Mouse (Mus musculus) hindbrain, embryonic 16.5 days (tissue): Measurements from ENCODE around the gene Nmt1. TPM values are rescaled to one million over a fixed set of nuclear protein-coding genes. Genes with fewer than 3 reads are reported as not detected.

Experiments used
- ATAC-seq: fragments of 200-750 bp; cut with Nextera tagmentation; 2 replicates; pipeline ENCODE4 v1.8.0; 2017; ENCODE audit warnings: moderate TSS enrichment, moderate library complexity
- H3K27ac ChIP-seq: fragments of 300-500 bp; sonication (generic); 2 replicates; pipeline ENCODE4 v1.5.1; 2014; ENCODE audit warnings: low read depth, mild to moderate bottlenecking, control low read depth, low read length, moderate library complexity
- H3K27me3 ChIP-seq: fragments of 300-500 bp; sonication (generic); replicated peaks from 2 replicates; pipeline ENCODE4 v1.6.1; 2014; ENCODE audit warnings: low read length; ENCODE audit not compliant: control insufficient read depth, insufficient read depth
- H3K36me3 ChIP-seq: fragments of 300-500 bp; sonication (generic); 2 replicates; pipeline ENCODE4 v1.6.1; 2014; ENCODE audit warnings: mild to moderate bottlenecking, low read length, moderate library complexity, mixed read lengths; ENCODE audit not compliant: control insufficient read depth, insufficient read depth
- H3K4me1 ChIP-seq: fragments of 300-500 bp; sonication (generic); 2 replicates; pipeline ENCODE4 v1.6.1; 2014; ENCODE audit warnings: low read depth, low read length; ENCODE audit not compliant: control insufficient read depth, insufficient read depth
- H3K4me2 ChIP-seq: fragments of 300-500 bp; sonication (generic); 2 replicates; pipeline ENCODE4 v1.6.1; 2014; ENCODE audit warnings: mild to moderate bottlenecking, low read length, control low read depth, moderate library complexity
- H3K4me3 ChIP-seq: fragments of 300-500 bp; sonication (generic); 2 replicates; pipeline ENCODE4 v1.5.1; 2014; ENCODE audit warnings: mild to moderate bottlenecking, low read length, control low read depth, moderate library complexity
- H3K9ac ChIP-seq: fragments of 300-500 bp; sonication (generic); 2 replicates; pipeline ENCODE4 v1.6.1; 2014; ENCODE audit warnings: low read depth, mild to moderate bottlenecking, control low read depth, low read length, moderate library complexity
- H3K9me3 ChIP-seq: fragments of 300-500 bp; sonication (generic); 2 replicates; pipeline ENCODE4 v1.6.1; 2014; ENCODE audit warnings: mild to moderate bottlenecking, low read length, moderate library complexity; ENCODE audit not compliant: control insufficient read depth
- WGBS: fragments of 180-500 bp; shearing (Covaris S2); extraction: QIAGEN DNeasy Blood & Tissue Kit; methylation state at CpG from one replicate; pipeline ENCODE4 v1.1.7; 2014; 5-methylcytosine and 5-hydroxymethylcytosine counted together
- microRNA-seq: library from miRNA; unstranded; fragments of <30 nt; microRNA quantifications from one replicate; pipeline ENCODE4, GENCODE M21; 2017
- polyA plus RNA-seq: library from polyadenylated mRNA; unstranded; fragments of >200 nt; fragmentation: Nextera tagmentation; extraction: Ambion mirVana; gene quantifications from 2 replicates; pipeline ENCODE4 v1.2.1, GENCODE M21; 2015

Gene Nmt1
- polyA plus RNA-seq, 1 experiment from 2014 or later, result 30.4 TPM

- ATAC-seq, result no peak
- Histone ChIP-seq H3K4me2 (peak overlapping the region; percentile 71), H3K27ac (peak overlapping the region; percentile 91), H3K36me3 (no peaks in the 10 kb centered on the region), H3K9me3 (no peaks in the 10 kb centered on the region), H3K9ac (peak overlapping the region; percentile 80), H3K4me1 (peaks cover 23% of the 10 kb centered on the region), H3K27me3 (peaks cover 15% of the 10 kb centered on the region), H3K4me3 (peak overlapping the region; percentile 64)
- WGBS, result 87% methylated on average over 11 of the region's 11 CpGs
Observed at GRCm38 (mm10) chr11:103114270-103114943, 86.4 kb downstream of the Nmt1 start.

DNA sequence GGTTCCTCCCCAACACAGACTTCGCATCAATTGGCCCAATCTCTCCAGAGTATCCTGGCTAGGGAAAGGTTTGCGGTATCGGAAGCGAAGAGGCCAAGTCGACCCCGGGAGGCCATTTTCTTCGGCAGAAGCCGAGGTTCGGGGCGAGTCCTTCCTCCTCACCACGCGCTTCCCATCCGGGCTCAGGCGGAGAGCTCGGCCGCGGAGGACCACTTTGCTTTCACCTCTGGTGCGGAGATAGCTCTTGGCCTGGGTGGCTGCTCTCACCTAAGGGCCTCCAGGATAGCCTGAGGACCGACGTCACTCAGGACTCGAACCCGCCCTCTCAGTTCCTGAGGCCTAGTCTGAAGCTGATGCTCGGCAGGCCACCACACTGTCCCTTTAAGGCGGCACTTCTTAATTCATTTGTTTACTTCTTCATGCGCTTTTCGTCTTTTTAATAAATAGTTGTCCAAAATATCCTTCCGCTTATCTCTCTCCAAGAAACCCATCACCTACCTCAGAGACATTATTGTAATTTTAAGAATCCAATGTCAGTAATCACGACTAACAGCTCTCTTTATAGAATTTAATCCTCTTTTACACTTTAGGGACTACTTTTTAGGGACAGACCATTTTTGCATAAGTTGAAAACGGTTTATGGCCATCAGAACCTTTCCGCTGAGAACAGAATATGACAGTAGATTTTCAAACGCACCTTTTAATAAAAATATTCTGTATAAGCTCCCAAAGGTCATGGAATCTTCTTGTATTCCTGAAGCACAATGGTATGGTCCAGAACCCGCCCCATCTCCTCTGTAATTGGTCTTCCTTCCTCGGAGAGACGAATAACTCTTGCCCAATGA, 87.4 kb downstream of the Nmt1 start:
- peak overlapping the region; percentile 71 for H3K4me2 ChIP-seq
- WGBS, result under 1% methylated on average over 34 of the region's 34 CpGs
- peak overlapping the region; percentile 91 for H3K27ac ChIP-seq

DNA sequence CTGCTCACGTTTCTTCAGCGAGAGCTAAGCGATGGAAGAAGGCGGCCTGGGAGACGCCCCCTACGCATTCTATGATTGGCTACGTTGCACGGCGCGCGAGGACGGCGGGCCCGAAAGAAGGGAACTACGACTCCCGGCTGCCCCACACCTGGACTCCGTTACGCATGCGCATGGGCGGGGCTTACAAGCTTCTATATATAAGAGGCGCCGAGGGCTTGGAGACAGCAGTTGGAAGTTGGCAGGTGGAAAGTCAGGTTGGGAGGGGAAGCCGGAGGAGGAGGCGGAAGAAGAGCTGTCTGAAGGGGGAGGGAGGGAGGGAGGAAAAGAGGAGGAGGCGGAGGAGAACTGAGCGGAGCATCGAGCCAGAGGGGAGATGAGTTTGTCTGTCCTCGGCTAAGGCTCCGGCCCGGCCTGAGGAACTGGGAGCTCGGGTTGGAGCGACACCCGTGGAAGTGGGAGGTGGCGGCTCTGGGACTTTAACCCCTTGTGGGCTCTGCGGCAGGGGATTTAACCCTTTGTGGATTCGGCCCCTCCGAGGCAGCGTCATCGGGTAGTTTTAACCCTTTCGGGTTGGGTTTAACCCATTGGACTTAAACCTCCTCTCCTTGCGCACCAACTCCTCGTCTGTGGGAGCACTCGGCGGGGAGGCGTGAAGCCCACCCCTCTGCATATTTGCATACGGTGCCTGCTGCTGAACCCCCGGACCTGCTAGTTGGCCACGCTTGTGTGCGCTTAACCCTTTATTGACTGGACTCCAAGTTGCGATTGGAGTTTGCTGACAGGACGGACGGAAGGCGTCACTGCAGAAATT, 88.2 kb downstream of the Nmt1 start, which contains the start of gene Hexim1:
TSS of gene Hexim1 (plus strand) at position 224 of the 811 bp plus-strand sequence.
- ATAC-seq, result peak; percentile 97
- Histone ChIP-seq H3K27me3 (peaks cover 8% of the 10 kb centered on the region), H3K9me3 (no peaks in the 10 kb centered on the region), H3K4me1 (peaks cover 23% of the 10 kb centered on the region), H3K27ac (peak within 1 kb of the TSS; percentile 91), H3K9ac (peak within 1 kb of the TSS; percentile 80), H3K4me3 (peak within 1 kb of the TSS; percentile 64), H3K36me3 (no peaks in the 10 kb centered on the region), H3K4me2 (peak within 1 kb of the TSS; percentile 76)
- under 1% methylated on average over 53 of the region's 53 CpGs for WGBS

More for the DNA sequence above, 87.4 kb downstream of the Nmt1 start:
- Histone ChIP-seq H3K36me3 (no peaks in the 10 kb centered on the region), H3K4me3 (peak overlapping the region; percentile 64), H3K4me1 (peaks cover 23% of the 10 kb centered on the region), H3K9me3 (no peaks in the 10 kb centered on the region), H3K27me3 (peaks cover 15% of the 10 kb centered on the region), H3K9ac (peak overlapping the region; percentile 80)
- ATAC-seq, result peak; percentile 60

DNA sequence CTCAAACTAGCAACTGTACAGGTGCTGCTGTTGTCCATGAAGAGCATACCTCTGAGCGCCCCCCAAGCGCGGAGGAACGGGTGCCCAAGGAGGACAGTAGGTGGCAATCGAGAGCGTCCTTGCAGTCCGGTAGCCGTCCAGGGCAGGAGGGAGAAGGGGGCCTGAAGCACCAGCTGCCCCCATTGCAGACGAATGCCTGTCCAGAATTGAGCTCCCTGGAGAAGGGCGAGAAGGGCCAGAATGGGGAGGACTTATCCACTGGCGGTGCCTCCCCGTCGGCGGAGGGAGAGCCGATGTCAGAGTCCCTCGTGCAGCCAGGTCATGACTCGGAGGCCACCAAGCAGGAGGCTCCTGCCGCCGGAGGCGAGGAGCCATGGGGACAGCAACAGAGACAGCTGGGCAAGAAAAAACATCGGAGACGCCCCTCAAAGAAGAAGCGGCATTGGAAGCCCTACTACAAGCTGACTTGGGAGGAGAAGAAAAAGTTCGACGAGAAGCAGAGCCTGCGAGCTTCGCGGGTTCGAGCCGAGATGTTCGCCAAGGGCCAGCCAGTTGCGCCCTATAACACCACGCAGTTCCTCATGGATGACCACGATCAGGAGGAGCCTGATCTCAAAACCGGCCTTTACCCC, 89.1 kb downstream of the Nmt1 start:
- under 1% methylated on average over 35 of the region's 35 CpGs for WGBS
- Histone ChIP-seq H3K9me3 (no peaks in the 10 kb centered on the region), H3K27me3 (peaks cover 3% of the 10 kb centered on the region), H3K9ac (peak overlapping the region; percentile 77), H3K27ac (peak overlapping the region; percentile 90), H3K36me3 (no peaks in the 10 kb centered on the region), H3K4me2 (peak overlapping the region; percentile 76), H3K4me1 (peaks cover 16% of the 10 kb centered on the region), H3K4me3 (peak overlapping the region; percentile 64)
- no peak; the same call in 1 of the 2 replicates for ATAC-seq

GRCm38 (mm10) chr11:103117591-103118009, 89.6 kb downstream of the Nmt1 start:
- Histone ChIP-seq H3K4me3 (peak overlapping the region; percentile 64), H3K36me3 (no peaks in the 10 kb centered on the region), H3K4me1 (peaks cover 14% of the 10 kb centered on the region), H3K9me3 (no peaks in the 10 kb centered on the region), H3K9ac (peak overlapping the region; percentile 77), H3K27ac (peak overlapping the region; percentile 90), H3K4me2 (peak overlapping the region; percentile 76), H3K27me3 (peaks cover 3% of the 10 kb centered on the region)
- under 1% methylated on average over 38 of the region's 38 CpGs for WGBS
- no peak for ATAC-seq

Small RNA genes within 50 kb of the gene (microRNA-seq; reads per million reads assigned to microRNA genes)
- gene Mir6931, result 0.83 reads per million

Other genes starting within 250 kb of the Nmt1 start
- 27.6 and 29.8 TPM in 2 replicates for gene Gjc1, start 208.5 kb upstream of the Nmt1 start, polyA plus RNA-seq
- gene Higd1b, start 192.3 kb upstream of the Nmt1 start, polyA plus RNA-seq, result 14.9 and 19.5 TPM in 2 replicates
- 127 and 140 TPM in 2 replicates for gene Eftud2, start 147.2 kb upstream of the Nmt1 start, polyA plus RNA-seq
- 2.2 and 2.5 TPM in 2 replicates for gene Ccdc103, start 147.0 kb upstream of the Nmt1 start, polyA plus RNA-seq
- gene Fam187a, start 143.0 kb upstream of the Nmt1 start, polyA plus RNA-seq, result not detected in 2 replicates
- gene Gfap, start 127.3 kb upstream of the Nmt1 start, polyA plus RNA-seq, result 4.8 and 15.5 TPM in 2 replicates
- 2.0 and 2.3 TPM in 2 replicates for gene Kif18b, start 103.1 kb upstream of the Nmt1 start, polyA plus RNA-seq
- 9.0 and 9.9 TPM in 2 replicates for gene C1ql1, start 81.5 kb upstream of the Nmt1 start, polyA plus RNA-seq
- 132 and 192 TPM in 2 replicates for gene Dcakd, start 143 bp downstream of the Nmt1 start, polyA plus RNA-seq
- gene Plcd3, start 73.5 kb downstream of the Nmt1 start, polyA plus RNA-seq, result 4.7 and 4.9 TPM in 2 replicates
- gene Acbd4, start 73.5 kb downstream of the Nmt1 start, polyA plus RNA-seq, result 14.2 and 16.4 TPM in 2 replicates
- 4.1 and 4.7 TPM in 2 replicates for gene Hexim1, start 88.0 kb downstream of the Nmt1 start, polyA plus RNA-seq
- gene Hexim2, start 104.2 kb downstream of the Nmt1 start, polyA plus RNA-seq, result 27.7 and 30.2 TPM in 2 replicates
- 7.6 and 8.6 TPM in 2 replicates for gene Fmnl1, start 142.9 kb downstream of the Nmt1 start, polyA plus RNA-seq
- 1.9 and 3.0 TPM in 2 replicates for gene 1700023F06Rik, start 180.4 kb downstream of the Nmt1 start, polyA plus RNA-seq
- 0.99 and 1.3 TPM in 2 replicates for gene Spata32, start 190.2 kb downstream of the Nmt1 start, polyA plus RNA-seq
- 4.6 and 4.7 TPM in 2 replicates for gene Map3k14, start 239.3 kb downstream of the Nmt1 start, polyA plus RNA-seq